Comparison of ENCODE assay signal across 16 mouse cellular contexts in genomic region chr8:70937200-70937599, GRCm38 (mm10). TPM values are rescaled to one million over a fixed set of nuclear protein-coding genes. Genes with fewer than 3 reads are reported as not detected.
A peak's percentile ranks its signal among the peaks of the same experiment; 100 is the strongest.
DNase-seq lines count a peak whose midpoint lies in the region.
"Had no signal": no experiment of that assay in that cellular context is flagged by ENCODE, and none has a peak within 500 bp of the region (broad histone marks: within the 10 kb centered on the region; RNA-seq: fewer than 3 reads in every experiment).

No protein-coding gene starts in this region.

- peak; percentile 1 for DNase-seq in gastrocnemius, postnatal 10 days
- no peak for DNase-seq in gastrocnemius, adult 8-10 months (ENCODE audit: low spot score in 2 of 2)
- peak; percentile 45 for DNase-seq in layer of hippocampus, adult 9-11 months
- no peak for DNase-seq in layer of hippocampus, adult 9-10 months (ENCODE audit: low spot score)
- DNase-seq in adipocyte (ENCODE audit: low spot score) = peak; percentile 23
- DNase-seq in gonadal fat pad, adult 2 months (ENCODE audit: low read depth) = peak; percentile 46
- no peak for DNase-seq in T-cell, adult 2 months (ENCODE audit: low spot score)
- DNase-seq: adrenal gland, postnatal 10 days; cerebellum, adult 11-12 months; cerebellum, adult 9-10 months; cerebellum, postnatal 25 days; gastrocnemius, adult 2 months; heart, postnatal 10 days had no signal

RNA-seq across cellular contexts. Expression of gene Map1s, which starts 31.5 kb away (rescaled TPM):
- total RNA-seq in gastrocnemius, postnatal 10 days (2021) = 10 to 100 TPM; 17.3 to 24.5 TPM
- 10 to 100 TPM in 3 of 4 experiments, 1 to 10 TPM in 1; 9.2 to 15.9 (median 13.7) TPM for total RNA-seq in gastrocnemius, adult 8-10 months (2022)
- polyA plus RNA-seq in gonadal fat pad, adult 2 months (2012; rRNA removed) = 27.7 and 32.4 TPM in 2 replicates

RNA-seq across cellular contexts. Expression of gene Rpl18a, which starts 40.0 kb away (rescaled TPM):
- total RNA-seq in gastrocnemius, postnatal 10 days (2021) = 1,000 to 10,000 TPM; 1,533 to 1,604 TPM
- total RNA-seq in gastrocnemius, adult 8-10 months (2022) = 1,000 to 10,000 TPM in 2 of 4 experiments, 100 to 1,000 TPM in 2; 935 to 1,159 (median 1,025) TPM
- 3,173 and 3,579 TPM in 2 replicates for polyA plus RNA-seq in gonadal fat pad, adult 2 months (2012; rRNA removed)

RNA-seq across cellular contexts. Expression of gene Slc5a5, which starts 44.6 kb away (rescaled TPM):
- total RNA-seq in gastrocnemius, postnatal 10 days (2021) = under 1 TPM in 1 of 2 experiments, not detected in 1; 0.09 TPM
- total RNA-seq in gastrocnemius, adult 8-10 months (2022) = not detected
- polyA plus RNA-seq in gonadal fat pad, adult 2 months (2012; rRNA removed) = 0.46 and 0.69 TPM in 2 replicates
- total RNA-seq: gastrocnemius, adult 2 months; gastrocnemius, postnatal 4 days; hematopoietic stem cell, adult 5-6 weeks had no signal
- polyA plus RNA-seq: heart, embryonic 14.5 days had no signal

Comparison
In these comparisons a context has a peak if more than half of its experiments do, and no peak if none do; other contexts are left out.
1. DNase-seq: peak in gastrocnemius, postnatal 10 days (single experiment), layer of hippocampus, adult 9-11 months (single experiment), adipocyte (single experiment) and gonadal fat pad, adult 2 months (single experiment); none in gastrocnemius, adult 8-10 months (0 of 2), layer of hippocampus, adult 9-10 months (single experiment) and T-cell, adult 2 months (single experiment).